Comparison of ENCODE assay signal across 8 mouse cellular contexts in genomic region chr3:101109558-101110021, GRCm38 (mm10). TPM values are rescaled to one million over a fixed set of nuclear protein-coding genes. Genes with fewer than 3 reads are reported as not detected.
A peak's percentile ranks its signal among the peaks of the same experiment; 100 is the strongest.
DNase-seq lines count a peak whose midpoint lies in the region; ATAC-seq and TF ChIP-seq lines count a peak whose summit lies in the region.

No protein-coding gene starts in this region.

- peak; percentile 47 to 51 for DNase-seq in cerebellum, postnatal 10 days
- no peak for DNase-seq in cerebellum, adult 9-10 months
- no peak for DNase-seq in Patski (ENCODE audit: low read depth, low spot score)
- no peak for DNase-seq in liver, embryonic 13.5 days

- ATAC-seq in Patski, result peak; percentile 34
- ATAC-seq in forebrain, embryonic 13.5 days, result peak; percentile 50
- peak; percentile 81 for ATAC-seq in inflammation-experienced regulatory T-cells, adult 6 months
- peak; percentile 16; the same call in 1 of the 2 replicates for ATAC-seq in liver, embryonic 13.5 days (ENCODE audit: low read depth)
- peak; percentile 52 for ATAC-seq in neural tube, embryonic 12.5 days (ENCODE audit: low FRiP score, low read depth)
- ATAC-seq in erythroid progenitor cell, adult 5-6 weeks (replicated peaks; ENCODE audit: low FRiP score, poor library complexity, severe bottlenecking), result no peak

- peak overlapping the region; percentile 96 for H3K4me2 ChIP-seq in forebrain, embryonic 13.5 days
- peak overlapping the region; percentile 62 for H3K4me2 ChIP-seq in liver, embryonic 13.5 days
- peak overlapping the region; percentile 96 for H3K4me2 ChIP-seq in neural tube, embryonic 12.5 days (replicated peaks)

- H3K9ac ChIP-seq in forebrain, embryonic 13.5 days, result peak overlapping the region; percentile 96
- peak overlapping the region; percentile 55 for H3K9ac ChIP-seq in liver, embryonic 13.5 days
- peak overlapping the region; percentile 83 for H3K9ac ChIP-seq in neural tube, embryonic 12.5 days

- CTCF ChIA-PET in Patski (lab: Charles Lee), result no interaction called here

- H3K36me3 ChIP-seq in forebrain, embryonic 13.5 days (ENCODE audit: poor library complexity, severe bottlenecking), result no peaks in the 10 kb centered on the region
- no peaks in the 10 kb centered on the region for H3K36me3 ChIP-seq in liver, embryonic 13.5 days
- no peaks in the 10 kb centered on the region for H3K36me3 ChIP-seq in neural tube, embryonic 12.5 days

- H3K4me1 ChIP-seq in forebrain, embryonic 13.5 days, result peaks cover 75% of the 10 kb centered on the region
- peaks cover 9% of the 10 kb centered on the region for H3K4me1 ChIP-seq in liver, embryonic 13.5 days (replicated peaks)
- H3K4me1 ChIP-seq in neural tube, embryonic 12.5 days, result peaks cover 25% of the 10 kb centered on the region

- H3K4me3 ChIP-seq in forebrain, embryonic 13.5 days, result peak overlapping the region; percentile 85
- H3K4me3 ChIP-seq in liver, embryonic 13.5 days (replicated peaks), result peak overlapping the region; percentile 62
- peak overlapping the region; percentile 84 for H3K4me3 ChIP-seq in neural tube, embryonic 12.5 days

- no peak for TF ChIP-seq CTCF in Patski (IDR thresholded peaks at IDR 0.05)

- in situ Hi-C loops in Patski (cut with MboI; ENCODE audit: low pct_unique_long_range_greater_than_20kb), result no loop called here

- no peaks in the 10 kb centered on the region for H3K27me3 ChIP-seq in Patski
- H3K27me3 ChIP-seq in forebrain, embryonic 13.5 days, result no peaks in the 10 kb centered on the region
- H3K27me3 ChIP-seq in liver, embryonic 13.5 days, result peaks cover 62% of the 10 kb centered on the region
- H3K27me3 ChIP-seq in neural tube, embryonic 12.5 days (replicated peaks), result 0 out of 2 replicates have a peak, but pooled peaks cover 5% of the 10 kb centered on the region

- POLR2A ChIA-PET in Patski (lab: Charles Lee), result interaction anchor here (1.0 kb wide), 1 partner anchor 14 kb away, joined by 3 read pairs; no protein-coding TSS in a partner anchor

- WGBS in forebrain, embryonic 13.5 days, result under 1% methylated on average over 33 of the region's 47 CpGs
- under 1% methylated on average over 41 of the region's 47 CpGs for WGBS in liver, embryonic 13.5 days (ENCODE audit: insufficient replicate concordance)
- under 1% methylated on average over 47 of the region's 47 CpGs for WGBS in neural tube, embryonic 12.5 days

- H3K9me3 ChIP-seq in forebrain, embryonic 13.5 days (replicated peaks), result no peaks in the 10 kb centered on the region
- no peaks in the 10 kb centered on the region for H3K9me3 ChIP-seq in liver, embryonic 13.5 days (replicated peaks)
- no peaks in the 10 kb centered on the region for H3K9me3 ChIP-seq in neural tube, embryonic 12.5 days

- peak overlapping the region; percentile 86 for H3K27ac ChIP-seq in forebrain, embryonic 13.5 days
- H3K27ac ChIP-seq in liver, embryonic 13.5 days, result no peak overlapping the region
- no peak overlapping the region for H3K27ac ChIP-seq in neural tube, embryonic 12.5 days

RNA-seq across cellular contexts. Expression of gene Ptgfrn, which starts 0.5 kb away (rescaled TPM):
- polyA plus RNA-seq in Patski (2021), result 160 TPM
- polyA plus RNA-seq in forebrain, embryonic 13.5 days (2015; fragmentation: Nextera tagmentation; extraction: Ambion mirVana), result 4.0 and 4.5 TPM in 2 replicates
- polyA plus RNA-seq in inflammation-experienced regulatory T-cells, adult 6 months (2017; shearing (Covaris generic)), result 1 to 10 TPM in 2 of 3 experiments, under 1 TPM in 1; 0.55 to 2.4 (median 1.0) TPM
- polyA plus RNA-seq in liver, embryonic 13.5 days (2015; fragmentation: Nextera tagmentation; extraction: Ambion mirVana), result 0.39 and 0.46 TPM in 2 replicates
- 3.0 and 3.1 TPM in 2 replicates for polyA plus RNA-seq in neural tube, embryonic 12.5 days (2016; fragmentation: Nextera tagmentation; extraction: Ambion mirVana)
- 0.84 TPM in 1 of 2 replicates, not detected in the other for total RNA-seq in erythroid progenitor cell, adult 5-6 weeks (2015; ENCODE audit: low replicate concordance)
- total RNA-seq in erythroid progenitor cell, adult 5-6 weeks (2017; ENCODE audit: low replicate concordance), result not detected in 2 replicates

Comparison
In these comparisons a context has a peak if more than half of its experiments do, and no peak if none do; other contexts are left out.
1. DNase-seq: peak in cerebellum, postnatal 10 days (2 of 2); none in cerebellum, adult 9-10 months (single experiment), Patski (single experiment) and liver, embryonic 13.5 days (single experiment).
2. RNA of gene Ptgfrn, which starts 0.5 kb away (polyA plus RNA-seq): 160 TPM in Patski (single experiment); 4.0 to 4.5 TPM in forebrain, embryonic 13.5 days, 3.0 to 3.1 TPM in neural tube, embryonic 12.5 days, 0.55 to 2.4 TPM in inflammation-experienced regulatory T-cells, adult 6 months and 0.39 to 0.46 TPM in liver, embryonic 13.5 days; every median in the first group is over 10 times any median in the second.
3. Peak in every context shown above with its lines, with median percentiles within 50 percentile points of each other: H3K4me2 ChIP-seq, H3K4me3 ChIP-seq and H3K9ac ChIP-seq.